Mouse (Mus musculus) liver, adult 2 months (tissue): Measurements from ENCODE around the gene Egfl7. TPM values are rescaled to one million over a fixed set of nuclear protein-coding genes. Genes with fewer than 3 reads are reported as not detected.

Source experiments
- DNase-seq: peaks from one replicate; pipeline ENCODE4 v3.0.0-alpha.2; 2011; ENCODE audit warnings: low read depth, low spot score; ENCODE audit errors: extremely low read depth
- H3K27ac ChIP-seq: fragments of 200-500 bp; replicated peaks from 2 replicates; pipeline ENCODE4 v1.5.1; 2012; ENCODE audit warnings: low read depth, mild to moderate bottlenecking, control low read depth, inconsistent platforms, low read length; ENCODE audit not compliant: insufficient read depth
- H3K27me3 ChIP-seq: fragments of 200-500 bp; 2 replicates; pipeline ENCODE4 v1.6.1; 2012; ENCODE audit warnings: mild to moderate bottlenecking, moderate library complexity, low read length, inconsistent platforms; ENCODE audit not compliant: control insufficient read depth, insufficient read depth
- H3K36me3 ChIP-seq: fragments of 200-500 bp; 2 replicates; pipeline ENCODE4 v1.6.1; 2012; ENCODE audit warnings: low read length, inconsistent platforms; ENCODE audit not compliant: control insufficient read depth, insufficient read depth
- H3K4me1 ChIP-seq: fragments of 200-500 bp; 2 replicates; pipeline ENCODE4 v1.6.1; 2011; ENCODE audit warnings: low read length; ENCODE audit not compliant: control insufficient read depth, insufficient read depth
- H3K4me3 ChIP-seq: fragments of 200-500 bp; 2 replicates; pipeline ENCODE4 v1.5.1; 2011; ENCODE audit warnings: low read depth, mild to moderate bottlenecking, control low read depth, low read length, moderate library complexity; ENCODE audit not compliant: insufficient read depth
- H3K79me2 ChIP-seq: fragments of 200-500 bp; 2 replicates; pipeline ENCODE4 v1.6.1; 2012; ENCODE audit warnings: inconsistent platforms, mild to moderate bottlenecking, low read length, moderate library complexity; ENCODE audit not compliant: control insufficient read depth, insufficient read depth
- H3K9ac ChIP-seq: fragments of 200-500 bp; 2 replicates; pipeline ENCODE4 v1.6.1; 2012; ENCODE audit warnings: low read depth, mild to moderate bottlenecking, control low read depth, inconsistent platforms, low read length
- CTCF ChIP-seq: fragments of 200-500 bp; IDR thresholded peaks from 2 replicates; pipeline ENCODE4 v1.5.1; 2011; ENCODE audit warnings: low read depth, low read length, control low read depth
- POLR2A ChIP-seq: fragments of 200-500 bp; IDR thresholded peaks from 2 replicates; pipeline ENCODE4 v1.6.1; 2011; ENCODE audit warnings: low read length, control low read depth; ENCODE audit not compliant: insufficient read depth; ENCODE audit errors: extremely low read depth
- WGBS: fragments of 180-500 bp; shearing (Covaris S2); methylation state at CpG from one replicate; pipeline ENCODE4 v1.1.7; 2018; 5-methylcytosine and 5-hydroxymethylcytosine counted together
- polyA plus RNA-seq: library from polyadenylated mRNA; depleted of rRNA; stranded (reverse); fragments of >200 nt; gene quantifications from 2 replicates; pipeline ENCODE4 v1.2.3, GENCODE M21; 2012
- total RNA-seq: library from RNA; depleted of rRNA; stranded (reverse); fragments of >200 nt; gene quantifications from 2 replicates; pipeline ENCODE4 v1.2.3, GENCODE M21; 2014

Gene Egfl7
- total and polyA plus RNA-seq, 2 experiments: 58.6 to 90.0 TPM

- under 1% methylated on average over 100 of the region's 103 CpGs for WGBS
- Histone ChIP-seq H3K4me3 (peak within 1 kb of the TSS; percentile 78), H3K27ac (peak within 1 kb of the TSS; percentile 95), H3K79me2 (peaks cover 13% of the 10 kb centered on the region; the same call in 1 of the 2 replicates), H3K4me1 (peaks cover 11% of the 10 kb centered on the region), H3K9ac (peak within 1 kb of the TSS; percentile 93), H3K36me3 (no peaks in the 10 kb centered on the region), H3K27me3 (no peaks in the 10 kb centered on the region)
- DNase-seq: peak; percentile 75
- TF ChIP-seq CTCF: peak; percentile 51
- TF ChIP-seq POLR2A: peak; percentile 95
Observed at GRCm38 (mm10) chr2:26603720-26604671, 24.2 kb downstream of the Egfl7 start, which contains the start of gene Agpat2. TSS of gene Agpat2 (minus strand) at chr2:26604417.

DNA sequence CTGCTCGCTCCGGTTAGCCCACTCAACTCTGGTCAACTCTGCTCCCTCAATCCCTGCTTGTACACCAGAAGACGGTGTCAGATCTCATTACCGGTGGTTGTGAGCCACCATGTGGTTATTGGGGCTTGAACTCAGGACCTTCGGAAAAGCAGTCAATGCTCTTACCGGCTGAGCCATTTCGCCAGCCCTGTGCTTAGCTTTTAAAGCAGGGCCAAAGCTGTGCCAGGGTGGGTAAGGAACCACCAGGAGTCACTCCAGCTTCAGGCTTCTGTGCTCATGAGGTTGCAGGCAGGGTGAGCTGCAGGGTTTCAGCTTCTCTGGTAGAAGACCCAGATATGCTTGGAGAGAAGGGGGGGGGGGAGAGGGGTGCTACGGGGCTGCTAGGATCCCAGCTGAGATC is 25.5 kb downstream of the Egfl7 start:
- Histone ChIP-seq H3K79me2 (peaks cover 13% of the 10 kb centered on the region; the same call in 1 of the 2 replicates), H3K4me1 (peaks cover 10% of the 10 kb centered on the region; the same call in 1 of the 2 replicates), H3K36me3 (no peaks in the 10 kb centered on the region), H3K9ac (no peak overlapping the region), H3K4me3 (no peak overlapping the region), H3K27me3 (no peaks in the 10 kb centered on the region), H3K27ac (no peak overlapping the region)
- no peak for DNase-seq
- WGBS: 92% methylated on average over 8 of the region's 8 CpGs
- TF ChIP-seq CTCF: no peak
- no peak for TF ChIP-seq POLR2A

- no peak for TF ChIP-seq CTCF
- TF ChIP-seq POLR2A: no peak
- Histone ChIP-seq H3K4me1 (peaks cover 12% of the 10 kb centered on the region; the same call in 1 of the 2 replicates), H3K79me2 (peaks cover 13% of the 10 kb centered on the region; the same call in 1 of the 2 replicates), H3K27me3 (no peaks in the 10 kb centered on the region), H3K9ac (no peak overlapping the region), H3K36me3 (no peaks in the 10 kb centered on the region), H3K27ac (no peak overlapping the region), H3K4me3 (no peak overlapping the region)
- WGBS: 88% methylated on average over 3 of the region's 3 CpGs
- no peak for DNase-seq
Observed at GRCm38 (mm10) chr2:26606579-26606978, 26.8 kb downstream of the Egfl7 start.

DNA sequence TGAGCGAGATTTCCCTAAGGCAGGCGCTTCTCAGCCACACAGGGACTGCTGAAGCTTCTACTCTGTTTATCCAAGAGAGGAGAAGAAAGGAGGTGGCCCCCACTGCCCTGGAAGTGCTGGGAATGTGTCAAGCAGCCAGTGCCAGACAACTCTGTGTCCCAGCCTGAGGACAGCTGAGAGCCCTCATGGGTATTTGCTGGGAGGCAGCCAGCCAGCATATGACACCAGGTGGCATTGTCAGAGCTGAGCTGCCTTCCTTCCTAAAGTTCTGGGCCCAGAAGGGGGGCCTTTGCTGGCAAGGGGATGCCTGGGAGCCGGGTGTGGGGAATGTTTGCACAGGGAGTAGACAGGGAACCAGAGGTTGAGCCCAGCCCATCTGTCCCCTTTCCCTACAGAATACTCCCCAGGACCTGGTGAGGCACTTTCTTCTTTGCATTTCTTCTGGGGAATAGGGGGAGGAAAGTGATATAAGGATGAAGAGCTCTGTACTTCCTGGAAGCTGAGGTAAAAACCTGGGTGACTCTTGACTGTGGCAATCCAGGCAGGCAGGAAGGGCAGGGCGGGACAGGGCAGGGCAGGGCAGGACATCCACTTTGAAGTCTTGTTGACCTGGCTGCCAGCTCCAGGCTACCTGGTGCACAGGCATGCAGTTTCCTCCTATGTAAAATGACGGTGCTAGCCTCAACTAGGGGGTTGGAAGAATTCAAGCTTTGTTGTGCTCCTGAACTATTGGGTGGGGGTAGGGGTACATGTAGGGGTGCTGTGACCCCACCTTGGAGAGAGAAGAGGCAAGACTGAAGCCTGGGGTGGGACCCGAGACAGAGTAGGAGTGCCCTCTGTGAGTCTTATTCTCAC is 27.5 kb downstream of the Egfl7 start:
- Histone ChIP-seq H3K79me2 (peaks cover 13% of the 10 kb centered on the region; the same call in 1 of the 2 replicates), H3K27ac (no peak overlapping the region), H3K27me3 (no peaks in the 10 kb centered on the region), H3K9ac (no peak overlapping the region), H3K36me3 (no peaks in the 10 kb centered on the region), H3K4me3 (no peak overlapping the region), H3K4me1 (peaks cover 12% of the 10 kb centered on the region; the same call in 1 of the 2 replicates)
- TF ChIP-seq CTCF (no peak), POLR2A (no peak)
- no peak for DNase-seq
- WGBS: 64% methylated on average over 6 of the region's 6 CpGs

- peaks cover 2% of the 10 kb centered on the region; the same call in 1 of the 2 replicates for H3K79me2 ChIP-seq
- H3K4me3 ChIP-seq: no peak overlapping the region
- H3K4me1 ChIP-seq: peaks cover 12% of the 10 kb centered on the region; the same call in 1 of the 2 replicates
- no peaks in the 10 kb centered on the region for H3K27me3 ChIP-seq
- no peak overlapping the region for H3K27ac ChIP-seq
- no peak for DNase-seq
- no peaks in the 10 kb centered on the region for H3K36me3 ChIP-seq
- no peak for TF ChIP-seq POLR2A
- TF ChIP-seq CTCF: no peak
- H3K9ac ChIP-seq: no peak overlapping the region
Observed at GRCm38 (mm10) chr2:26608781-26609180, 29.0 kb downstream of the Egfl7 start.
